Mouse (Mus musculus) thymus, postnatal 36 days (tissue): Measurements from ENCODE around the gene Erich4.

Experiments used
- DNase-seq, 2 experiments: peaks; one replicate each; pipeline ENCODE4 v3.0.0; 2022; ENCODE audit warnings: mixed read lengths in 2 of 2

The Erich4 gene

DNA sequence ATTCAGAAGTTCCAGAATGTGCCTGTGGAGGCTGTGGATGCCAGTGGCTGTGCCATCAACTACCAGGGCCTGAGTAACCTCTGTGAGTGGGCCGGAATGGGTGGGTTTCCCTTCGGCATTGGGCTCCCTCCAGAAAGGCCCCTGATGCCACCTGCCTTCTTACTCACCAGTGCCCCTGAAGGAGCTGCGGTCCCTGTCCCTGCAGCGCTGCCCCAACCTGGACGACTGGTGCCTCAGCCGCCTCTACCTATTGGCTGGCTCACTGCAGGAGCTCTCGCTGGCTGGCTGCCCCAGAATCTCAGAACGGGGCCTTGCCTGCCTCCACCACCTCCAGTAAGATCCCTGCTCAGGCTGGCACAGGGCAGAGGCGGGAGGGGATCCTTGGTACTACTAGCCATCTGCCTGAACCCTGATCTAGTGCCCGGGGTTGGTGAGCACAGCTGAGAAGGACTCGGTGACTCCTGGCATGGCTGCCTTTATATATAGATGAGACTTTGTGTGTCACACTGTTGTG is 8.2 kb upstream of the Erich4 start:
- peak in 1 of 2 experiments; percentile 8 for DNase-seq

- peak; percentile 0 to 6 for DNase-seq
Observed at GRCm38 (mm10) chr7:25620751-25621150, 5.1 kb upstream of the Erich4 start.

- DNase-seq = peak; percentile 1 to 7
Observed at GRCm38 (mm10) chr7:25620101-25620500, 4.4 kb upstream of the Erich4 start.

DNA sequence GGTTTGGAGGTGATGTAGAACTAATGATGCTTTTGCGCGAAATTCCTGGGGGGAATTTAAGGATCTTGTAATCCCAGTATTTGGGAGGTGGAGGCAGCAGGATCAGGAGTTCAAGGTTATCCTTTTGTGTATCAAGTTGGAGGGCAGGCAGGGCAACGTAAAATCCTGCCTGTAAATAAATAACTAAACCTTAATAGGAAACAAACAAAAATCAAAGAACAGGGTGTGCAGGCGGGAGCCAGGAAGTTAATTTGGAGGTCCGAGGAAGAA is 4.0 kb upstream of the Erich4 start:
- peak in 1 of 2 experiments; percentile 1 for DNase-seq

DNA sequence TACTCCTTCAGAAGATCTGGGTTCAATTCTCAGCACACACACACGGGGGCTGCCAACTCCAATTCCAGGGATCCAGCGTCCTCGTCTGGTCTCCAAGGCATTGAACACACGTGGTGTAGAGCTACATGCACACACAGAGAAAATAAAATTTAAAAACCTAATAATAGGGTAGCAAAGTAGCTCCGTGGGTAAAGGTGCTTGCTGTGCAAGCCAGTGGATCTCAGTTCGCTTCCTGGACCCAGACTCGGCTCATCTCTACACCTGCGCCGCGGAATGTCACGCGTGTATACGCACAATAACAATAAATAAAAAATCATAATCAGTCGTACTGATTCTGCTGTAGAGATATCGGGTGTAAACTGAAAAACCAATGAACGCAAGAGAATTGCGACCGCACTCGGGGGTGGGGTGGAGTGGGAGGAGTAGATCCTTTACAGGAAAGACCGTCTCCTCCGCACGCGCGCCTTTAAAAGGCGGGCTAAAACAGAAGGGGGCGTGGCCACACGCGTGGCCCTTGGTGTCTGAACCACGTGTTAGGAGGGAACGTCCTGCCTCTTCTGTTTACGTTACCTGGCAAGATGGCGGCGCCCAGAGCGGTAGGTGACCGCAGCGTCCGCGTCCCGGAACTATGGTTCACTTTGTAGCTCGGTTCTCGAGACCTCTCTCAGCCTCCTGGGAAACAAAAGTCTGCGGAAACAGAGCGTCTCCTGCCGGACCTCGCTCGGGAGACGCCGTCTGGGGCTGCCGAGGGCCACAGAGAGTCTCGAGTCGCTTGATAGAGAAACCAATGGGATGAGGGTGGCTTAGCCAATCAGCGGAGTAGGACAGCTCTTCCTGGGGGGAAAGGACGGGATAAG is 3.4 kb upstream of the Erich4 start, which contains the start of gene Dmac2:
Dmac2 (plus strand) TSS at position 550 of the 857 bp plus-strand sequence.
- DNase-seq = peak; percentile 94 to 96

- DNase-seq = peak in 1 of 2 experiments; percentile 2
Observed at GRCm38 (mm10) chr7:25617376-25618160, 1.9 kb upstream of the Erich4 start.

- DNase-seq = no peak
Observed at GRCm38 (mm10) chr7:25614831-25615705, 624 bp downstream of the Erich4 start.

GRCm38 (mm10) chr7:25614086-25614485 is 1.6 kb downstream of the Erich4 start:
- no peak for DNase-seq

DNA sequence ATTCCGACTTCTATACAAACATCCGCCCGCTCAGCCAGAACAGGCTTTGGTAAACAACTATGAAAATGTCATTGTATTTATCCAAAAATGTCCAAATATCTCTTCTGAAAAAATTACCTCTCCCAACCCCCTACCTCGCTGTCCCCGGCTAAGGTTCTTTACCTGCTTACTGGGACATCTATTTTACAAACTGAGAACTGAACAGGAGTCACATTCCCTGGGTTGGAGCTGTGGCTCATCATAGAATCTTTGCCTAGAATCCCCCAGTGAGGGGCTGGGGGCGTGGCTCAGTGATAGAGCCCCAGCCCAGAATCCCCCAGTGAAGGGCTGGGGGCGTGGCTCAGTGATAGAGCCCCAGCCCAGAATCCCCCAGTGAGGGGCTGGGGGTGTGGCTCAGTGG is 4.2 kb downstream of the Erich4 start:
- DNase-seq = no peak

DNA sequence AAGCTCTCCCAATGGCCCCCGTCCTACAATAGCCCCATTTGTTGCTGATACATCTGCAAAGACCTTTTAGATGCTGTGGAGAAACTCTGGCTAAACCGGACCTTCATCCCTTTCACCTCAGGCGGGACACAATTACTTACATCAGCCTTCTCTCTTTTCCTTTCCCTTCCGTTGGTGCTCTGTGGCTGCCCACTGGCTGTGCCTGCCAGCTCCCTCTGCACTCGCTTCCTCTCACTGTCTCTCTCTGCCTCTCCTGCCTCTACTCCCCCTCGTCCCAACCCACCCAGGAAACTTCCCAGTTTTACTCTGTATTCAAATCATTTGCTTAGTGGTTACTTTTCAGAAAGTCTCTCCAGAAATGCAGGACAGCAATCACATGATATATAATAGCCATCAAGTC is 5.6 kb downstream of the Erich4 start:
- DNase-seq = no peak

GRCm38 (mm10) chr7:25607196-25607595 is 8.5 kb downstream of the Erich4 start:
- DNase-seq = no peak

- no peak for DNase-seq
Observed at GRCm38 (mm10) chr7:25606625-25607063, 9.0 kb downstream of the Erich4 start.

DNA sequence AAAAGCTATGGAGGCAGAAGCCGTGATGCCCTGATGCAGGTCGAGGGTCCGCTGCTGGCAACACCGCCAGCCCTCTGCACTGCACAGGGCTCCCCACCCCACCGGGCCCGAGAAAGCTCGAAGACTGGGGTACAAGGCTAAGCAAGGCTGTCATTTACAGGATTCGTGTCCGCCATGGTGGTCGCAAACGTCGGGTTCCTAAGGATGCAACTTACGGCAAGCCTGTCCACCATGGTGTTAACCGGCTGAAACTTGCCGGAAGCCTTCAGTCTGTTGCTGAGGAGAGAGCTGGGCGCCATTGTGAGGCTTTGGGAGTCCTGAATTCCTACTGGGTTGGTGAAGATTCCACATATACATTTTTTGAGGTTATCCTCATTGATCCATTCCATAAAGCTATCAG is 14.3 kb downstream of the Erich4 start:
- DNase-seq = no peak

GRCm38 (mm10) chr7:25600666-25601065 is 15.0 kb downstream of the Erich4 start:
- no peak for DNase-seq

GRCm38 (mm10) chr7:25599663-25600062 is 16.0 kb downstream of the Erich4 start:
- peak; percentile 58 to 74 for DNase-seq

GRCm38 (mm10) chr7:25593859-25594258 is 21.8 kb downstream of the Erich4 start:
- DNase-seq = no peak

- DNase-seq = no peak
Observed at GRCm38 (mm10) chr7:25591226-25591625, 24.5 kb downstream of the Erich4 start.

DNA sequence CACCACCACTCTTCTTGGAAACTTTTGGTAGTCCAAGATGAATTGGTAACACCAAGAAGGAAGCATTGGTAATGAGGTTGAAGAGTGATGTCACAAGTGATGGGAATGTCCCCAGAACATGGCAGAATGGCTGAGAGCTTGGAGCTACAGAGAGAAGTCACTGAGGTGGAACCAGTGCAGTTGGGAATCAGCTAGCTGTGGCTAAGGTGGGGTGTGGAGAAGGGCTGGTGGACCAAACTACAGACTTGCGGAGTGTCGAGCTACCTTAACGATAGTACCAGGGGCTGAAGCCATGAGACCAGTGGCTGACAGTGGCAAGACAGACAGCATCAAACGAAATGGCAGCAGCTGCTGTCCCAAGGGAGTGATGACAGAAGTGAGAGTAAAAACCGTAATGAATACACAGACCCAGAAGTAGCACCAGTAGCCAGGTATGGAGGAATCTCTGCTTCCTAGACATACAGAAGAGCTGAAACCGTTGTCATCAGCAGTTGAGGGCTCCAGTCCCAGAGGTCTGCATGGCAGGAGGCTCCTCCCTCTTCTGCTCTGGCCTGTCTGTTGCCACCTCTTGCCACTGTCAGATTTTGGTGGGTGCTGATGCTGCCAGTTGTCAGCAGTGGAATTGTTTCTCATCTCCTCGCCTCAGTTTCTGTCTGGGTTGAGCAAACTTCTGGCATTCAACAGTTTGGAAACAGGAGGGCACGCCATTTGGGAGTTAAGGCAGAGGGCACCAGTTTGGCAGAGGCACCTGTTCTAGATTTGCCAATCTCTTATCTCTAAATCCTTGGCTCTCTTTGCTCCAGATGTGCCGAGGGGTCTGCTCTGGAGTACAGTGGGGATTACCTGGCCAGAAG is 30.1 kb downstream of the Erich4 start:
- no peak for DNase-seq

- no peak for DNase-seq
Observed at GRCm38 (mm10) chr7:25584651-25585050, 31.0 kb downstream of the Erich4 start.

- no peak for DNase-seq
Observed at GRCm38 (mm10) chr7:25582301-25582810, 33.3 kb downstream of the Erich4 start.

DNA sequence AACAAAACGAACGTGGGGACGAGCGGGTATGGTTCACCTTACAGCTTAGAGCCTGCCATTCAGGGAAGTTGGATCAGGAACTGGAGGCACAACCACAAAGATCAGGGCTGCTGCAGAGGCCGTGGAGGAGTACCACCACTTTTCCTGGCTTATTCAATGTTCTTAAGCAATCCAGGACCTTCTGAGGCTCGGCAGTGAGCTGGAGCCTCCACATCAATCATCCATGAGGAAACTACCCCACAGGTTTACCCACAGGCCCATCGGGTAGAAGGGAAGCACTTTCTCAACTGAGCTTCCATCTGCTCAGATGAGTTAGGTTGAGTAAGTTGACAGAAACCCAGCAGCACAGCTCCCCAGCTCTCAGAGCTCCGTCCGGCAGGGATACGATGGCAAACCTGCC is 36.3 kb downstream of the Erich4 start:
- DNase-seq = no peak
